Mouse (Mus musculus): ENCODE measurements at regions not wholly inside any gene's neighbourhood (a gene's known extent, or its start where the extent isn't known, plus 50 kb on each side); places are given as distances from the start of the nearest gene placed in this dataset.

DNA sequence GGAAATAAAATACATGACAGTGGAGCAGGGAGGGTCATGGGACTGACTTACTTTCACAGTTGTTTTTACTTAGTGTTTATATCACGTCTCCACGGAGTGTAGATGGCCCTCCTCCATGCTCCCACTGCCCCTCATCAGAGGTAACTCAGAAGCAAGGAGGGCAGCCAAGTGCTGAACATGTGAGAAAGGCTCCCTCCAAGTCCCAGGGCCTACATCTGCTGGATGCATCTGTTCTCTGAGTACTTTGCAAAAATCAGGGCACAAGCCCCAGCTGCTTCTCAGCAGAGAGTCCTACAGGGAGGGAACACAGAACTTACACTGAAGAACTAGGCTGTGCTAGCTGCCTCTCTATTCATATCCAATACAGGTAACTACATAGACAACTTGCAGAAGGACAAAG lies 83.5 kb upstream of the Fam49a start:
- TF ChIP-seq CTCF (IDR thresholded peaks at IDR 0.05; ENCODE audit: low read depth, low read length) (no peak), POLR2A (IDR thresholded peaks at IDR 0.05; ENCODE audit: borderline replicate concordance, low read depth, low read length) (no peak)

Measured in bone marrow macrophage, adult 2 months (primary cell).